Mouse (Mus musculus) thymus, postnatal 14 days (tissue): ENCODE results near the gene Nek8.
"Not testable (repeated sequence)": the region's sequence is repeated elsewhere in the genome, so short reads cannot be mapped to it uniquely, and the experiment has no call there.

Source experiments
- DNase-seq: peaks from one replicate; pipeline ENCODE4 v3.0.0; 2021

The Nek8 gene

DNA sequence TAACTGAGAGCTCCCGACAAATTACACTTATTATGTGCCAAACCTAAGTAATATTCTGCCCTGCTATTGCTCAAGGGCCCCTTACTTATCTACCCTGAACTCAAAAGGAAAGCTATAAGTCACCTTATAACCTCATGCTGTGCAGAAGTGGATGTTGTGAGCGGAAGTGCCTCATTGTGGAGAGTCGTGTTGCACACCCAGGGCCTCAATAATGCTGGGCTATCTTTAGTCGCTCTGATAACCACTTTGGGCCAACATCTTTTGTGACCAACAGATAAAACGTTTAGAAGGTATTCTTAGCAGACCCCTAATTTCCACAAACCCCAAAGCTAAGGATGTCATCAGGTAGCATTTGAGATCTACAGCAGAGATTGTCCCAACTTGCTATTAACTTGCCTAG, 35.8 kb downstream of the Nek8 start:
- no peak for DNase-seq

DNA sequence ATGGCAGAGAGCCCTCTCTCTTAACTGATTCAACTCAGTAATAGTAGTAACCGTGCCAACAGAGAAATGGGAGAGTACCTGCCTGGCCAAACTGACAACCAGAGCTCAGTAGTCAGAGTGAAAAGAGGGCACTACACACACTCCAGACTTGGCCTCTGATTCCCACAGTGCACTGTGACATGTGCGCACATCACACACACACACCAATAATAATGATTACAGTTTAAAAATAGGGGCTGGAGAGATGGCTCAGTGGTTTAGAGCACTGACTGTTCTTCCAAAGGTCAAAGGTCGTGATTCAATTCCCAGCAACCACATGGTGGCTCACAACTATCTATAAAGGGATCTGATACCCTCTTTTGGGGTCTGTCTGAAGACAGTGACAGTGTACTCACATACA, 38.5 kb downstream of the Nek8 start:
- DNase-seq, result no peak

DNA sequence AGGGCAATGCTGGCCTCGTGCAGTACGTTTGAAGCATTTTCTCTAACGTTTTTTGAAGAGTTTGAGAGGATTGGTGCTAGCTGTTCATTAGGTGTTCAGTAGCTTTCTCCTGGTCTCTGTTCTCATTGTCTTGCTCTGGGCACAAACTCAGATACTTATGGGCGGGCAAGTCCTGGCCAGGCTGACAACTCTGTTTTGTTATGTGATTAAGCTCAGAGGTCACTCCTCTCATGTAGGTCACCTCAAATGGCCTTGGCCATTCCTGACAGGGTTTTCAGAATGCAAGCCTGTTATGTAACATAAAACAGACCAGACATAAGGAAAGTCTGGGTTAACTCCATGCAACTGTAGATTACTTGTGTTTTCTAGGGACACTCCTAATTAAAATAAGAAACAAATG, 38.9 kb downstream of the Nek8 start:
- no peak for DNase-seq

DNA sequence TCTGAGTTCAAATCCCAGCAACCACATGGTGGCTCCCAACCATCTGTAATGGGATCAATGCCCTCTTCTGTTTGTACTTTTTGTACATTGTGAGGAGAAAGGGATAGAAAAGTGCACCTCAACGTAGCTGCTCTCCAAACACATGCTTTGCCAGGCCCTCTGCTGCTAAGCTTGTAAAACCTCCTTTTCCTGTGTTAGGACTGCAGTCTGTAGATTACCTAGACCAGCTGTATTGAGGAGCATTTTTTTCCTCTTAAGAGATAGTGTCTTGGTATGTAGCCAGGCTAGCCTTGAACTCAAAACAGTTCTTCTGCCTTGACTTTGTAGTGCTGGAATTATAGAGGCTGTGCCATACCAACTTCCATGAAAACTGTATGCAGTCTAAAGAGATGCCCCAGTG, 40.3 kb downstream of the Nek8 start:
- DNase-seq, result no peak

DNA sequence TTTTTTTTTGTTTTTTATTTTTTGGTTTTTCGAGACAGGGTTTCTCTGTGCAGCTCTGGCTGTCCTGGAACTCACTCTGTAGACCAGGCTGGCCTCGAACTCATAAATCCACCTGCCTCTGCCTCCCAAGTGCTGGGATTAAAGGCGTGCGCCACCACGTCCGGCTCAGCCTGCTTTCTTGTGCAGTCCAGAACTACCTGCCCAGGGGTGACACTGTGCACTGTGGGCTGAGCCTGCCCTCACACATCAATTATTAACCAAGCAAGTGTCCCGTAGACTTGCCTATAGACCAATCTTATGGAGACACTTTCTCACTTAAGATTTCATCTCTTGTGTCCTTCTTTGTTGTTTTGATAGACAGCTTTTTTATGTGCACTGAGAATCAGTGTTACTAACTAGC, 41.2 kb downstream of the Nek8 start:
- DNase-seq, result not testable (repeated sequence)

DNA sequence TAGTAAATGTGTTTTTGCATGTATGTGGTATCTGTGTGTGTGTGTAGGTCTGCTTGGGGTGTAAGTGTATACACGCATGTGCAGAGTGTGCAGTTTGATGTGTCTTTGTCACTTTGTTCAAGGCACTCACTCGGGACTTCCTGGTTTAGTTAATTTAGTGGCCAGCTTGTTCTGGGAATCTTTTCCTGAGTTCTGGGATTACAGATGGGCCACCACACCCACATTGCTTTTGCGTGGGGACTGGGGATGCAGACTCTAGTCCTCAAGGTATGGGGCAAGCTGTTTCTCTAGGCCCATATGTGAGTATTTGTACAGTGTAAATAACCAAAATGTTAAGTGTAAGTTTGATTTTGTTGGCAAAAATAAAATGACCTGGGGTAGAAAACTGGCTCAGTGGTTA, 42.1 kb downstream of the Nek8 start:
- no peak for DNase-seq

DNA sequence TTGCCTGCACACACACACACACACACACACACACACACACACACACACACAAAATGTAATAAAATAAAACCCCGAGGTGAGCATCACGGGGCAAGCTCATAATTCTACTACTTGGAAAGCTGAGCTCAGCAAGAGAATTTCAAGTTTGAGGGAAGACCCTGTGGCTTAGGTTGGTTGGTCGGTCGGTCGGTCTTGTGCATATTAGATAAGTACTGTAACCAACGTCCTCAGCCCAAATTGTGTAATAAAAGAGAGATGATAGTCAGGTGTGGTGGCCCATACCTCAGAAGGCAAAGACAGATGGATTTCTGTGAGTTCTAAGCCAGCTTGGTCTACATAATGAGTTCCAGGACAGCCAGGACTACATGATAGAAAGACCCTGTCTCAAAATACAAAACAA, 42.6 kb downstream of the Nek8 start:
- no peak for DNase-seq

DNA sequence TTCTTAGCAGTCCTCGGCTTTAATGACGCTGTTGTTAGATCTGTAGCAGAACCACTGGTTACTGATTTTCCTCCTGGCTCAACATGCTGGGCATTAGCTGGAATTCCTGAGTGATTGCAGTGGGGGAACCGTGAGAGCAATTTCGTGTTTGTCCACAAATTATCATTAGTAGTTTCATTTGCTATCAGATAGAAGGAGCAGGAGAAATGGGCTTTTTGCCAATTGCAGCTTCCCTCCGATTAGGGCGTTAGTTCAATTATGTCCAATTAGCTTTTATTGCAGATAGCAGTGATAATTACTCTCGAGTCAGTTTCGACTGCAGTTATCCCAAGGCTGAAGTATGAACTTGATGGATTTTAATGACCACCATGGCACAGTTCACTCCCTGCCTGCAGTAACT, 47.0 kb downstream of the Nek8 start:
- DNase-seq, result no peak

DNA sequence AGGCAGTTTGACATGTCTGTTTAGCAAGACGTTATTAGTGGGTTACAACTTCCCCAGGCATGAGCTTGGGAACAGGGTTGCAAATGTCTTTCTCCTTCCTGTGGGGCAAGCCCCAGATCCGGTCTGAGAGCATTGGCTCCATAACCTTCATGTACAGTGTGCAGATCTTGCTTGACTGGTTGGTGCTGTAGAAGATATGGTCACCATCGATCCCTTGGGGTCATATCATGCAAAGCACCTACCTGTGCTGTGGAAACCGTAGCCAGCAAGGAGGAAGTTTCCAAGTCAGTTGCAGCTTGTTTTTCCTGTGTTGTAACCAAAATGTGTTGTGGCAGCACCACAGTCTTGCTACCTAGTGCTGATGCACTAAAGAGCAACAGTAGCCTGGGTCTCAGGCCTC, 49.7 kb downstream of the Nek8 start:
- no peak for DNase-seq

DNA sequence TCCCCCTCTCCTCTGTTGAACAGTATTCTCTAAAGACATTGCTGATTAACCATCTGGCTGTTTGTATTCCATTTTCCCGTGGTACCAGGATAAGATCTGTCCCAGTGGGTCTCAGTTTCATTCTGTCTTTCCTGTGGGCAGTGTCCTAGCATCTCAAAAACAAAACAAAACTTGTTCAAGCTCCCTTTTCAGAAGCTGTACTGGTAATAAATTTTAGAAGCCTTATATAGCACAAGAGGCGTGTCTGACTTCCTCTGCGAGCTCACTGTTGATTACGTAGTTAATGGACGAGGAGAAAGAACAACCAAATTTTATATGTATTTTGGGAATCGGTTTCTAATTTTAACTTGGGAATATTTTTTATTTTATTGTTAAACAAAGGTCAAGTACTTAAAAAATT, 50.8 kb downstream of the Nek8 start:
- DNase-seq, result no peak

DNA sequence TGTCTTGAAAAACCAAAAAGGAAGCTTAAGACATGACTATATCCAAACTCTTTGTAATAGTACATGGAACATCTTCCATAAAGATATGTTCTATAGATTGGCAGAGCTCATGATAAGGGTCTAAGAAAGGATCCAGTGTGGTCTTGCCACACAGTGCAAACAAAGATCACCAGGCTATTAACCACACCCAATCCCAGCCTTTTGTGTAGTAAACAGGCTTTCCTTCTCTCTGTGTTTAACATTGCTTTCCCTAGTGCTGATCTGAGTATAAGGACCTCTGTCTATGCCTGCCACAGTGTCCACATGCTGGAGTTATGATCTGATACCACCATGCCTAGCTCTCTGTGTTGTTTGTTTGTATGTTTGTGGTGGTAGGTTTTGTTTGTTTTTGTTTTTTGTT, 52.7 kb downstream of the Nek8 start:
- no peak for DNase-seq

DNA sequence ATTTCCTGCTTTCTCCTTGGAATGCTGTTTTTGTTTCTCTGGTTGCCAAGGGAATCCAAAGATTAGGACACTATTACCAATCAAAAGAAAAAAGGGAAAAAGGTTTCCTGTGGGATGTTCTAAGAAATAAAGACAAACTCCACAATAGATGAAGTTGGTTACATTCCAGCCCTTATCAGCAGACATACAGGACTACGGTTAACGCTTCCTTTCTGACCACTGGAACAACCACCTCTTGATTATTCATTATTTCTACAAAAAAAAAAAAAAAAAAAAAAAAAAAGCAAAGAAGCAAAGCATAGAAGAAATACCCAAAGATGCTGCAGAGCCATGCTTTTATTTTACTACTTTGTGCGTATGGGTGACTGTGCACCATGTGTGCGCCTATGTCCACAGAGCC, 53.7 kb downstream of the Nek8 start:
- DNase-seq, result no peak

DNA sequence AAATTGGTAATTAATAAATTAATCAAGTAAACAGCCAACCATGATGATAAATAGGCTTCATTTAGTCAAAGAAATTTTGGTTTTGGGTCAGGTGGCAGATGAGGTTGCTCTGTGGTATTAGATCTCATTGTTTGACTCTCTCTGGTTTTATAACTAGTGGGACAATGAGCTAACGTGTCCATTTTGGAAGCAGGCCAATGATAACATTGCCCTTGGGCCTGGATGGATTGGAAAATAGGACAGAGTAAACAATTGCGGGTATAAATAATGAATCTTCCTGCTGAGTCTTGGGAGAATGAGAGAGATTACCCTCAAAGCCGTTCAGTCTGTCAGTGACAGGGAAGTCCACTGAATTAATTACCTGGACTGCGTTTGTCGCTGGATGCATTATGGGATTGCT, 55.3 kb downstream of the Nek8 start:
- DNase-seq, result no peak

DNA sequence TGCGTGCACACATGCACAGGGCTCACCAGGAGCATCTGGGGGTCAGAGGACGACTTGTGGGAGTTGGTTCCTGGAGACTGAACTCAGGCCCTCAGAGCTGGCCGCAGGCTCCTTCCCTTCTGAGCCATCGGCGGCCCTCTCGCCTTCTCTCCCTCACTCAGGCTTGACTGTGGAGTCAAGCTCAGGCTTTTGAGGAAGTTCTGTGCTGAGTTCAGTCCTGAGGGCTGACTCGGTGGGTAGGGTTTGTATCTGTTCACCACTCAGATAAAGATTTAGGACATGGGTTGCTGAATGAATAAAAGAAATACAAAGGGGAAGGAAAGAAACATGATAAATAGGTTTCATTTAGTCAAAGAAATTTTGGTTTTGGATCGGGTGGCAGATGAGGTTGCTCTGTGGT, 56.6 kb downstream of the Nek8 start:
- DNase-seq, result no peak

DNA sequence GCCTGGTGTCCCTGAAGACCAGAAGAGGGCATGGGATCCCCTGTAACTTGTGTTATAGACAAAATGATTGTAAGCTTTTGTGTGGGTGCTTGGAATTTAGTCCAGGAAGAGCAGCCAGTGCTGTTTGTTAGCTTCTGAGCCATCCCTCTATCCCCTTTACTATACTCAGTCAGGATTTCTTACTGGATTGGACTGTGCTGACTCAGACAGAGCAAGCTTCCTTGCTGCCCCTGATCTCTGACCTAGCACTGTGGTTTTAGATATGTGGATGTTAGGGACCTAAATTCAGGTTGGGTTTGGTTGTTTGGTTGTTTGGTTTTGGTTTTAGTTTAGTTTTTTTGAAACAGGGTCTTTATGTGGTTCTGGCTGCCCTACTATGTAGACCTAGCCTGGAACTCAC, 58.0 kb downstream of the Nek8 start:
- no peak for DNase-seq

DNA sequence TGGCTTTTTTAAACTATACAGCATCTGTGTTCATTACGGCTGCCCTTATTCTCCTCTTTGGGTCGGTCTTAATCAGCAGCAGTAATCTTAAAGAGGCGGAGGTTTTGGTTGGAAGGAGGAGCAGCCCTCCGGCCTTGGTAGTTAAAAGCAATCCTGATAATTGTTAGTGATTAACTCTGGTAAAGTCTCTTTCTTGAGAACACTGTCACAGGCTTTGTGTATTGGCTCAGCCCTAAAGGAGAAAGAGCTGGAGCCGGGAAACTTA, 60.4 kb downstream of the Nek8 start:
- no peak for DNase-seq
